Mouse (Mus musculus): ENCODE measurements around the gene Epb41l3.

Epb41l3 gene

GRCm38 (mm10) chr17:69237172-69237571 is 161.7 kb downstream of the Epb41l3 start:
- DNase-seq (ENCODE audit: low spot score in 2 of 2) = no peak

GRCm38 (mm10) chr17:69238810-69239373 is 163.4 kb downstream of the Epb41l3 start:
- DNase-seq (ENCODE audit: low spot score in 2 of 2) = no peak

- DNase-seq (ENCODE audit: low spot score in 2 of 2) = no peak
Observed at GRCm38 (mm10) chr17:69239423-69239822, 163.9 kb downstream of the Epb41l3 start.

- DNase-seq (ENCODE audit: low spot score in 2 of 2) = no peak
Observed at GRCm38 (mm10) chr17:69255834-69256233, 180.4 kb downstream of the Epb41l3 start.

- no peak for DNase-seq (ENCODE audit: low spot score in 2 of 2)
Observed at GRCm38 (mm10) chr17:69256441-69256840, 181.0 kb downstream of the Epb41l3 start.

- DNase-seq (ENCODE audit: low spot score in 2 of 2) = no peak
Observed at GRCm38 (mm10) chr17:69263810-69264565, 188.5 kb downstream of the Epb41l3 start.

- DNase-seq (ENCODE audit: low spot score in 2 of 2) = peak in 1 of 2 experiments; percentile 13
Observed at GRCm38 (mm10) chr17:69265171-69265570, 189.7 kb downstream of the Epb41l3 start.

- no peak for DNase-seq (ENCODE audit: low spot score in 2 of 2)
Observed at GRCm38 (mm10) chr17:69265759-69266463, 190.4 kb downstream of the Epb41l3 start.

- DNase-seq (ENCODE audit: low spot score in 2 of 2) = no peak
Observed at GRCm38 (mm10) chr17:69266936-69267335, 191.5 kb downstream of the Epb41l3 start.

- DNase-seq (ENCODE audit: low spot score in 2 of 2) = no peak
Observed at GRCm38 (mm10) chr17:69267526-69267925, 192.0 kb downstream of the Epb41l3 start.

- DNase-seq (ENCODE audit: low spot score in 2 of 2) = no peak
Observed at GRCm38 (mm10) chr17:69277362-69277761, 201.9 kb downstream of the Epb41l3 start.

GRCm38 (mm10) chr17:69284511-69284910 is 209.0 kb downstream of the Epb41l3 start:
- no peak for DNase-seq (ENCODE audit: low spot score in 2 of 2)

- no peak for DNase-seq (ENCODE audit: low spot score in 2 of 2)
Observed at GRCm38 (mm10) chr17:69288130-69288529, 212.6 kb downstream of the Epb41l3 start.

- DNase-seq (ENCODE audit: low spot score in 2 of 2) = no peak
Observed at GRCm38 (mm10) chr17:69290272-69290671, 214.8 kb downstream of the Epb41l3 start.

GRCm38 (mm10) chr17:69301552-69301951 is 226.1 kb downstream of the Epb41l3 start:
- no peak for DNase-seq (ENCODE audit: low spot score in 2 of 2)

- DNase-seq (ENCODE audit: low spot score in 2 of 2) = no peak
Observed at GRCm38 (mm10) chr17:69303579-69304274, 228.2 kb downstream of the Epb41l3 start.

GRCm38 (mm10) chr17:69307636-69308035 is 232.2 kb downstream of the Epb41l3 start:
- no peak for DNase-seq (ENCODE audit: low spot score in 2 of 2)

GRCm38 (mm10) chr17:69309872-69310271 is 234.4 kb downstream of the Epb41l3 start:
- no peak for DNase-seq (ENCODE audit: low spot score in 2 of 2)

- no peak for DNase-seq (ENCODE audit: low spot score in 2 of 2)
Observed at GRCm38 (mm10) chr17:69320496-69320895, 245.0 kb downstream of the Epb41l3 start.

GRCm38 (mm10) chr17:69322721-69323120 is 247.2 kb downstream of the Epb41l3 start:
- no peak for DNase-seq (ENCODE audit: low spot score in 2 of 2)

Data from spleen, postnatal 36 days (tissue).